Mouse (Mus musculus) E14TG2a.4 (cell line): ENCODE data around the gene Lrrc25.

ENCODE experiments used
- H3K27me3 ChIP-seq: 2 replicates; pipeline ENCODE4 v1.6.1; 2014; ENCODE audit warnings: low read length, control low read depth; ENCODE audit not compliant: insufficient read depth
- H3K36me3 ChIP-seq: 2 replicates; pipeline ENCODE4 v1.6.1; 2014; ENCODE audit warnings: low read length, control low read depth; ENCODE audit not compliant: insufficient read depth
- H3K4me1 ChIP-seq: replicated peaks from 2 replicates; pipeline ENCODE4 v1.6.1; 2014; ENCODE audit warnings: low read depth, low read length, control low read depth
- H3K4me3 ChIP-seq: replicated peaks from 2 replicates; pipeline ENCODE4 v1.5.1; 2014; ENCODE audit warnings: mild to moderate bottlenecking, low read length
- H3K9me3 ChIP-seq: 2 replicates; pipeline ENCODE4 v1.6.1; 2014; ENCODE audit warnings: low read length, control low read depth
- CTCF ChIP-seq: conservative IDR thresholded peaks from 2 replicates; pipeline ENCODE4 v1.5.1; 2014; ENCODE audit warnings: low read length
- NANOG ChIP-seq: IDR thresholded peaks from 2 replicates; pipeline ENCODE4 v1.6.1; 2014; ENCODE audit warnings: borderline replicate concordance, low read length, mixed read lengths
- POU5F1 ChIP-seq: IDR thresholded peaks from 2 replicates; pipeline ENCODE4 v1.6.1; 2014; ENCODE audit warnings: low read length, borderline replicate concordance

Gene Lrrc25

DNA sequence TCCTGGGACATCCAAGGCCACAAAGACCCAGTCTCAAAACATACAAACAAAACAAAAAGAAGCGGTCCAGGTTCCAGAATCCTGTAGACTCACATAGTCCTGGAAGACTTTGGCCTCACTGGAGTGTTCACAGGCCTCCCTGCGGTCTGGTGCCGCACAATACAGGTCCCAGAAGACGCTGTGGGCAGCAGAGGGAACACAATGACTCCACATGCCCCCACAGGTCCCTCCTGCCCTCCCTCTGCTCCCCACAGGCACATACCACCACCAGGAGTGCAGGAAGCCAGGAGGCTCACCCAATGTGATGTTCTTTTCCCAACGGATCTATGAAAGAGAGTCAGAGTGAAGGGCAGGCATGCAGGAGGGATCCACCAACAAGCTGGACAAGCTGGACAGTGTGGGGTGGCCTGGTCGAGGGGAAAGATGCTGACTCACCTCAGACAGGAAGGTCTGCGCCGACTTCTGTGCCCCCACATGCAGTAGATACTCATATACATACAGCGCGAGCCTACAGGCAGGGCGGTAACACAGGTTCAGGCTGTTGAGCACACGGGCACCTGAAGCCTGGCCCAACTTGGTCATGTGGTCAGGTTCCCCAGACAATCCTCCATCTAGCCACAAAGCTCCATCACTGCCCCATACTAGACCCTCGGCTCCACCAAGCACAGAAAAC, 13.7 kb upstream of the Lrrc25 start:
- no peak for TF ChIP-seq NANOG
- no peak for TF ChIP-seq POU5F1
- no peak for TF ChIP-seq CTCF
- peak overlapping the region; percentile 13; the same call in 1 of the 2 replicates for H3K4me3 ChIP-seq
- no peaks in the 10 kb centered on the region for H3K9me3 ChIP-seq

DNA sequence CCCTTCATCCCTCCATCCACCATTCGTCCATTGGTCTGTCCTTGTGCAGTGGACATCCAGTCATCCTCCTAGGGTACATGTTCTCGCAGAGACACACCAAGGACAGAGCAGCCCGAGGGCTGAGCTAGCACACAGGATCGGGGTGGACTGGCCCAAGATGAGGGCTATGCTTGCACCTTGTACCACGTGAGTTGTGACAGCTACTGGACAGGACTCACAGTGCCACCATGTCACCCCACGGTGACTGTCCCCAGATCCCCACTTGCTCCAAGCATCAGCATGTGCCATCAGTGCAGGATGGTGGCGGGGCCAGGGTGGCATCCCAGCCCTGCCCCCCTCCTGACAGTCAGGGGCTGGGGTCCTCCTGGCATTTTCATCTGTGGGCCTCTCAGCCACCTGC, 11.4 kb upstream of the Lrrc25 start:
- Histone ChIP-seq H3K9me3 (no peaks in the 10 kb centered on the region), H3K27me3 (no peaks in the 10 kb centered on the region), H3K36me3 (peaks cover 44% of the 10 kb centered on the region), H3K4me3 (0 out of 2 replicates have a peak overlapping the region, but pooled peaks have one; percentile 20), H3K4me1 (peaks cover 90% of the 10 kb centered on the region)
- TF ChIP-seq POU5F1 (no peak), NANOG (no peak), CTCF (no peak)

More for the DNA sequence above, 13.7 kb upstream of the Lrrc25 start:
- H3K27me3 ChIP-seq, result no peaks in the 10 kb centered on the region; the same call in 1 of the 2 replicates
- peaks cover 94% of the 10 kb centered on the region for H3K4me1 ChIP-seq
- peaks cover 58% of the 10 kb centered on the region for H3K36me3 ChIP-seq

DNA sequence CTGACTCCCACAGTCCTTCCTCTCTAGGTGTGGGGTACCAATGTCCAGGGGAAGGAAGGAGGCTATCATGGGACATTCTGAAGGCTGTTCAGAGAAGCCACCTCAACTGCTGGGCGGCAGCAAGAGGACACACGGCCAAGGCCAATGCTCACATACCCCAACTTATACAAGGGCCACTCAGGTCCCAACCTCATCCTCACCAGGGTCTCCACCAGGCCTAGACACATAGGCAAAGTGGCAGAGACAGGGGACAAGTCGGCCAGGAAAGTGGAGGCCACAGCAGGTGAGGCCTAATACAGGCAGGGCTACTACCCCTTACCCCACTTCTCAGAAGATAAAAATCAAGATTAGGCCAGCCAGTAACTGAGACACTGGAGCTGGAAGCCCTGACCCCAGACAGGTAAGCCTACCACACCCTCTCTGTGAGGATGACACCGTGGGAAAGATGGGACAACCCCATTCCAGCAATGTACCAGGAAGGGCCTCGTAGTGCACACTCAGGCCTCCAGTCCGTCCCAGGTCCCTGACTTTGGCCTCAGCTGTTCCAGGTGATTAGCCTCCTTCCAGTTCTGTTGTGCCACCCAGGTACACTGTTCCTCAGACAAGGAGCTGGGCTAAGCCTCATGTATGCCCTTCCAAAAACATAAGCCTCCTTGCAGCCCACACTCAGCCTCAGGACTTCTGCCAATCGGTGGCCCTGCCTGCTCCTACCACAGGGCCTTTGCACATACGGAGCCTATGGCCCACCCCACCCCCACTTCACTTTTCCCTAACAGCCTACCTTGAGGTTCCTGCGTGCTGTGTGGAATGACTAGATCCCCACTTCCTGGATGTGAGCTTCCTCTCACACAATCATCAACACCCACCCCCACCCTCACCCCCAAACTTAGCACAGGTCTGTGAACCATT, 9.8 kb upstream of the Lrrc25 start:
- Histone ChIP-seq H3K4me3 (peak overlapping the region; percentile 93), H3K9me3 (no peaks in the 10 kb centered on the region), H3K27me3 (peaks cover 3% of the 10 kb centered on the region), H3K36me3 (peaks cover 31% of the 10 kb centered on the region), H3K4me1 (peaks cover 83% of the 10 kb centered on the region)
- TF ChIP-seq POU5F1, result no peak
- no peak for TF ChIP-seq NANOG
- no peak for TF ChIP-seq CTCF

DNA sequence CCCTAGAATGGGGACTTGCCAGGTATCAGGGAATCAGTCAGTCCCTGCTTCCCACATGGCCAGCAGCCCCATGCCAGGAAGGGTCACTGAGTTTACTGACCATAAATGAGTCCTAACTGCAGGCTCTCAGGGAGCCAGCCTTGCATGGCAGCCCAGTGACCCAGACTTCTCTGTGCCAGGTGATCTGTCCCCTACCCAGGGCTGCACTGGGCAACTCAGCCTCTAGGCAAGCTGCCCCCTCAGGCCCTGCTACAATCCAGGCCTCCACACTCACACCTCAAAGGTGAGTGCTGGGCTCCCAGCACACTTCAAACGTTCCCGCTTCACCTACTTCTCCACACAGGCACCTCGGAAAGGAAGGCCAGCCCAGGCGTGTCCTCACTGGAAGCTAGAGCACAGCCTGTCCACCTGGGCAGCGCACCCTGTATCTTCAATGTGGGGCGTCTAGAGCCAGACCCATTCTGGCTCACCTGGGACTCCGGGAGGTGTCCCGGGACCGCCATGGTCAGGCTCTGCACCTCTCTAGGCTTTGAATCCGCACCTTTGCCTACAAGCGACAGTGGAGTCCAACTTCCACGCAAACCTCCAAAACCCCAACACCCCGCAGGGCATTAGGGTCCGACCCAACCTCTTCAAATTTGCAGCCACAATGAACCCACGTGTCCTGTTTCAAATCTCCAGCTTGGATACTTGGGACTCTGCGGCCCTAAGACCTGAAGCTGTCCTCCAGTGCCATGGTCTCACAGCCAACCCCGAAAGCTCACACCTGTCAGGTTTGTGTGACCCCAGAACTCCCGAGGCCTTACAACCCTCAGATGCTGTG, 9.0 kb upstream of the Lrrc25 start:
- peaks cover 27% of the 10 kb centered on the region for H3K36me3 ChIP-seq
- H3K9me3 ChIP-seq, result no peaks in the 10 kb centered on the region
- H3K4me1 ChIP-seq, result peaks cover 84% of the 10 kb centered on the region
- H3K27me3 ChIP-seq, result peaks cover 10% of the 10 kb centered on the region
- peak overlapping the region; percentile 93 for H3K4me3 ChIP-seq
- no peak for TF ChIP-seq CTCF
- TF ChIP-seq NANOG, result no peak
- TF ChIP-seq POU5F1, result no peak

DNA sequence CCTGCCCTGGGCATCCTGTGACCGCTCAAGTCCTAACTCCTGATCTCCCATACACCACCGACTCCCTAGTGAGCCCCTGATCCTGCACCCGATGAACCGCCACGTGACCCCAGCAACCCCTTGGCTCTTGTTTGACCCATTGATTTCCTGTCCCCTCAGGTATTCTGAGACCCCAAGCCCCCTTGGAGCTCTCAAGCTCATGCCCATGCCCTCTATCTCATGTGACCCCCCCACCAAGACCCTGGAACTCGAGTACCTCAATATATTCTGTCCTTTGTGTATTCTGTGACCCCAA, 8.4 kb upstream of the Lrrc25 start:
- no peak for TF ChIP-seq POU5F1
- no peak for TF ChIP-seq CTCF
- peaks cover 21% of the 10 kb centered on the region for H3K36me3 ChIP-seq
- H3K27me3 ChIP-seq, result peaks cover 10% of the 10 kb centered on the region
- peak overlapping the region; percentile 93 for H3K4me3 ChIP-seq
- peaks cover 81% of the 10 kb centered on the region for H3K4me1 ChIP-seq
- no peaks in the 10 kb centered on the region for H3K9me3 ChIP-seq

DNA sequence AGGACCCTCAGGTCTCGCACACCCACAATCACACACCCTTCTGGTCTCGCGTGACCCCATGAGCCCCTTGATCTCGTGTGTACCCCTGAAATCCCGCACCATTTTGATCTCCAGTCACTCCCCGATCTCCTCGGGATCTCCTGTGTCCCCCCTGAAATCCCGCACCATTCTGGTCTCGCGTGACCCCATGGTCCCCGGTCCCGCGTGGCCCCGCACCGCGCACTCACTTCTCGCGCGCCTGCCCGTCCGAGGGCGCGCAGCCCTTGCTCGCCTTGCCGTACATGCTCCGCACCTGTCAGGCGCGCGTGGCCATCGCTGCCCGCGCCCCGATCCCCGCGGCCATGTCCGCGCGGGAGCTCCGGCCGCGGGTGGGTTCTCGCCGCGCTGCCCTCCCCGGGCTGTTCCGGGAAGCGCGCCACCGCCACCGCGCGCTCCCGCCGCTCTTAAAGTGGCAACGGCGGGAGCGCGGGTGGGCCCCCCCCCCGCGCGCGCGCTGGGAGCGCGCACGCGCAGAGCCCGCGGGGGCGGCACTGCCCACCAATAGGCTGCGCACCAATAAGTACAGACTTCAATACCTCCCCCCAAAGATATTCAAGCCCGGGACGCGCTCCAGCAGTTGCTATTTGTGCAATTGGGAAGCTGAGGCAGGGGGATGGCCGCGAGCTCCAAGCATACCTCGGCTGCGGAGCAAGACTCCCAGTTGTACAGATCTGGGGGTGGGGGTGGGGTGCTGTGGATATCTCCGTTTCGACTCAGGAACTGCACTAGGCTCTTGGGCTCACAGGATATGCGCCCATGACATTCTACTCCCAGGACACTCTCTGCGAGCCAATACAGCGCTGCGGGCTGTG, 7.8 kb upstream of the Lrrc25 start:
- Histone ChIP-seq H3K36me3 (peaks cover 15% of the 10 kb centered on the region), H3K9me3 (no peaks in the 10 kb centered on the region), H3K27me3 (peaks cover 10% of the 10 kb centered on the region), H3K4me1 (peaks cover 78% of the 10 kb centered on the region), H3K4me3 (peak overlapping the region; percentile 93)
- TF ChIP-seq CTCF (no peak), NANOG (no peak), POU5F1 (no peak)

DNA sequence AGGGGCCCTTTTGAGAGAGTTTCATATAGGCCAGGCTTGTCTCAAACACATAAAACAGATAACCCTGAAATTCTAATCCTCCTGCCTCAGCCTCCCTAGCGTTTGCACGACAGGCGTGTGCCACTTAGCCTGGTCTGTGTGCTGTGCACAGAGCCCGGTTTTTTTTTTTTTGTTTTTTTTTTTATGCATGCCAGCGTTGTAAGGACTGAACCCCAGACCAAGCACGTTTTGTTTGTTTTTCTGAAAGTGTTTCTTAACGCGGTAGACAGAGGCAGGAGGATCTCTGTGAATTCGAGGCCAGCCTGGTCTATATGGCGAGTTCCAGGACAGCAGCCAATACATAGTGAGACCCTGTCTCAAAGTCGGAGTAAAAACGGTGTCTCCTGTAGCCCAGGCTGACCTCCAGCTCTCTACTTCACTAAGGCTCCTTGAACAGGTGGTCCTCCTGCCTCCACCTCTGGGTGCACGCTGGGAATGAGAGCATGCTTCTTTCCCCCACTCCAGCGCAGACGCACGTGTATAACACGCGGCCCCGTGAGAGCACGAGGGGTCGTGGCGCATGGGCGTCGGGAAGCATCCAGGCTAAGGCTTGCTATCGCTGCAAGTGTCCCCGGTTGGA, 7.1 kb upstream of the Lrrc25 start, which contains the start of gene Ssbp4:
Gene Ssbp4, minus strand, starts transcription at position 124 of the 619 bp plus-strand sequence.
- H3K27me3 ChIP-seq, result peaks cover 10% of the 10 kb centered on the region
- TF ChIP-seq NANOG (no peak), POU5F1 (no peak), CTCF (no peak)
- peaks cover 15% of the 10 kb centered on the region for H3K36me3 ChIP-seq
- no peaks in the 10 kb centered on the region for H3K9me3 ChIP-seq
- peaks cover 78% of the 10 kb centered on the region for H3K4me1 ChIP-seq
- H3K4me3 ChIP-seq, result peak within 1 kb of the TSS; percentile 93
